Mouse (Mus musculus): ENCODE measurements around the gene Clmn. TPM values are rescaled to one million over a fixed set of nuclear protein-coding genes. Genes with fewer than 3 reads are reported as not detected.

The Clmn gene
- polyA plus RNA-seq, 1 experiment from 2014 or later, result 5.1 TPM

GRCm38 (mm10) chr12:104901320-104901719, 36.4 kb upstream of the Clmn start:
- Histone ChIP-seq H3K4me3 (ENCODE audit: low read length) (no peak overlapping the region), H3K27me3 (ENCODE audit: insufficient read depth, low read length) (no peaks in the 10 kb centered on the region), H3K27ac (ENCODE audit: low read length) (peak overlapping the region; percentile 25), H3K4me1 (ENCODE audit: insufficient read depth, low read length) (peaks cover 41% of the 10 kb centered on the region), H3K9me3 (ENCODE audit: low read length) (no peaks in the 10 kb centered on the region), H3K4me2 (replicated peaks; ENCODE audit: low read depth, low read length) (no peak overlapping the region), H3K36me3 (ENCODE audit: insufficient read depth, low read length) (no peaks in the 10 kb centered on the region), H3K9ac (replicated peaks; ENCODE audit: low read length) (no peak overlapping the region)
- WGBS, result 39% methylated on average over 8 of the region's 8 CpGs
- no peak for ATAC-seq (ENCODE audit: low FRiP score, low TSS enrichment)

DNA sequence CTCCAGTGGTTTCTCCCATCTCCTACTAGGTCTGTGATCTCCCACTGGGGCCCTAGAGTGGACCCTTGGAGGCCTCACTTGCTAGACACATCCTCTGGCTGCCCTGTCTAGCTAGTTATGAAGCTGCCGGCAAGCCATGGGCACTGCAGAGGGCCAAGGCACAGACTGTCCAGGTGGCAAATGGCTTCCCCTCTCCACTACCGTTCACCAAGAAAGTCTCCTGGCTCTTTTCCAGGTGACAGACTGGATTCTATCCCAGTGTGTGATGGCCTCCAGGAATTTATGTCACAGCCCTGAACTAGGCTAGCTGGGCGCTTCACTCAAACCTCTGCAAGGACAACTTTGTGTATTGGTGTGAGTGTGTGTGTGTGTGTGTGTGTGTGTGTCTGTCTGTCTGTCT, 35.0 kb upstream of the Clmn start:
- Histone ChIP-seq H3K27ac (ENCODE audit: low read length) (no peak overlapping the region), H3K4me1 (ENCODE audit: insufficient read depth, low read length) (peaks cover 41% of the 10 kb centered on the region), H3K4me2 (replicated peaks; ENCODE audit: low read depth, low read length) (no peak overlapping the region), H3K9me3 (ENCODE audit: low read length) (no peaks in the 10 kb centered on the region), H3K4me3 (ENCODE audit: low read length) (no peak overlapping the region), H3K27me3 (ENCODE audit: insufficient read depth, low read length) (no peaks in the 10 kb centered on the region), H3K36me3 (ENCODE audit: insufficient read depth, low read length) (no peaks in the 10 kb centered on the region), H3K9ac (replicated peaks; ENCODE audit: low read length) (no peak overlapping the region)
- ATAC-seq (ENCODE audit: low FRiP score, low TSS enrichment), result no peak
- 58% methylated on average over 3 of the region's 3 CpGs for whole genome bisulfite sequencing

DNA sequence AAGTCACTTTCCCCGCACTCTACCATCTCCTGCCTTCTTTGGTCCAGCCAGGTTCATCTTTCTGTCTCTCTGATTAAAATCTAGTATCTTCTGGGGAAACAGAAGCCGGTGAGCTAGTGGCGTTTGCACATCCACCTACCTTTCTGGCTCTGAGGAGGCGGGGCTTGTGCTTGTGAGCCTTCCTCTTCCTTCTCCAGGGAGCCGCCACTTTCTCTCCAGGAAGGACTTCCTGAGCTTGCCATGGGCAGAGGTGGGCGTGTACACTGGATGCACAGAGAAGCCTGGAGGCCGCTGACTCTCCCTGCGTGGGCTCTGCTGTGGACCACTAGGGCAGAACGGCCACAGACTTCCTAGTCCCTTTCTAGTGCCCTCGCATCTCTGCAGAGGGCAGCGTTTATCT, 34.3 kb upstream of the Clmn start:
- H3K27me3 ChIP-seq (ENCODE audit: insufficient read depth, low read length), result no peaks in the 10 kb centered on the region
- H3K9me3 ChIP-seq (ENCODE audit: low read length), result no peaks in the 10 kb centered on the region
- no peak overlapping the region for H3K9ac ChIP-seq (replicated peaks; ENCODE audit: low read length)
- 49% methylated on average over 11 of the region's 11 CpGs for WGBS
- no peak overlapping the region for H3K4me3 ChIP-seq (ENCODE audit: low read length)
- ATAC-seq (ENCODE audit: low FRiP score, low TSS enrichment), result no peak
- H3K4me1 ChIP-seq (ENCODE audit: insufficient read depth, low read length), result peaks cover 35% of the 10 kb centered on the region
- no peaks in the 10 kb centered on the region for H3K36me3 ChIP-seq (ENCODE audit: insufficient read depth, low read length)
- peak overlapping the region; percentile 32; the same call in 1 of the 2 replicates for H3K27ac ChIP-seq (ENCODE audit: low read length)
- H3K4me2 ChIP-seq (replicated peaks; ENCODE audit: low read depth, low read length), result no peak overlapping the region

DNA sequence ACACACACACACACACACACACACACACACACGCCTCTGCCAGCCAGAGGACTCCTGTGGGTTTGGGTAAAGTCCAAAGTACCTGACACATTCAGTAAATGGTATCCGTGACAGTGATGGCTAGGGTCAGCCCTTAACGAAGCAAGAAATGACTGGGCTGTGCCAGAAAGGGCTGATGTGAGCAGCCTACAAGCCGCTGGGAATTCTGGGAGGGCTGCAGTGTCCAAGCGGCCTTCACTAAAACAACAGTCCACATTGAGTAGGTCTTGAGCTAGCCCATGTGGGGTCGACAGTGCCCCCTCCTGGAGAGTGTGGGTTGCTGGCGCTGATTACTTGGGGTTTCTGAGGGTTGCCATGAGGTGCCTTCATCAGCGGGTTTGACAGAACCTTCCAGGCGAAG, 33.8 kb upstream of the Clmn start:
- WGBS, result 74% methylated on average over 9 of the region's 9 CpGs
- no peak overlapping the region for H3K4me3 ChIP-seq (ENCODE audit: low read length)
- H3K4me2 ChIP-seq (replicated peaks; ENCODE audit: low read depth, low read length), result no peak overlapping the region
- no peaks in the 10 kb centered on the region for H3K27me3 ChIP-seq (ENCODE audit: insufficient read depth, low read length)
- no peaks in the 10 kb centered on the region for H3K9me3 ChIP-seq (ENCODE audit: low read length)
- no peaks in the 10 kb centered on the region for H3K36me3 ChIP-seq (ENCODE audit: insufficient read depth, low read length)
- no peak overlapping the region for H3K9ac ChIP-seq (replicated peaks; ENCODE audit: low read length)
- no peak for ATAC-seq (ENCODE audit: low FRiP score, low TSS enrichment)
- H3K4me1 ChIP-seq (ENCODE audit: insufficient read depth, low read length), result peaks cover 31% of the 10 kb centered on the region
- 0 out of 2 replicates have a peak overlapping the region, but pooled peaks have one; percentile 32 for H3K27ac ChIP-seq (ENCODE audit: low read length)

- H3K9ac ChIP-seq (replicated peaks; ENCODE audit: low read length), result peak overlapping the region; percentile 53
- WGBS, result 45% methylated on average over 8 of the region's 8 CpGs
- H3K9me3 ChIP-seq (ENCODE audit: low read length), result no peaks in the 10 kb centered on the region
- H3K27me3 ChIP-seq (ENCODE audit: insufficient read depth, low read length), result no peaks in the 10 kb centered on the region
- H3K36me3 ChIP-seq (ENCODE audit: insufficient read depth, low read length), result no peaks in the 10 kb centered on the region
- peak; percentile 83 for ATAC-seq (ENCODE audit: low FRiP score, low TSS enrichment)
- H3K27ac ChIP-seq (ENCODE audit: low read length), result peak overlapping the region; percentile 97
- H3K4me1 ChIP-seq (ENCODE audit: insufficient read depth, low read length), result peaks cover 28% of the 10 kb centered on the region
- H3K4me2 ChIP-seq (replicated peaks; ENCODE audit: low read depth, low read length), result no peak overlapping the region
- no peak overlapping the region for H3K4me3 ChIP-seq (ENCODE audit: low read length)
Observed at GRCm38 (mm10) chr12:104897051-104897618, 32.3 kb upstream of the Clmn start.

DNA sequence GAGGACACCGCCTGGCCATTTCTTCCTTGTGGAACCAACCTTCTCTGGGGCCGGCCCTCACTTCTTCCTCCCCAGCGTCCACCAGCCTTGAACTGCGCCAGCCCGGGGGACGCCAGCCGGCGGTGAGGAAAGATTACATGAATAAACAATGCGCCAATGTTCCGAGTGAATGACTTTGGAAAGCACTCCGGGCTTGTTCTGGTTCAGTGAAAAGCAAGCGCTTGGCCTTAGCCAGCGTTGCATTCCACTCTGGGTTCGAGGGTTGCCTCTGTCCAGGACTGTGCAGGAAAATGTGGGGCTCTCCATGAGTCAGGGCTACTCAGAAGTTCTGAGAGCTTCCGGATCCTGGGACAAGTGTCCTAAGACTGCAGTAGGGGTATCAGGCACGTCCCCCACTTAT, 31.8 kb upstream of the Clmn start:
- H3K27me3 ChIP-seq (ENCODE audit: insufficient read depth, low read length), result no peaks in the 10 kb centered on the region
- H3K4me1 ChIP-seq (ENCODE audit: insufficient read depth, low read length), result peaks cover 28% of the 10 kb centered on the region
- ATAC-seq (ENCODE audit: low FRiP score, low TSS enrichment), result peak; percentile 91
- peak overlapping the region; percentile 53 for H3K9ac ChIP-seq (replicated peaks; ENCODE audit: low read length)
- H3K4me3 ChIP-seq (ENCODE audit: low read length), result no peak overlapping the region
- no peaks in the 10 kb centered on the region for H3K36me3 ChIP-seq (ENCODE audit: insufficient read depth, low read length)
- 46% methylated on average over 16 of the region's 16 CpGs for WGBS
- H3K27ac ChIP-seq (ENCODE audit: low read length), result peak overlapping the region; percentile 97
- H3K9me3 ChIP-seq (ENCODE audit: low read length), result no peaks in the 10 kb centered on the region
- no peak overlapping the region for H3K4me2 ChIP-seq (replicated peaks; ENCODE audit: low read depth, low read length)

GRCm38 (mm10) chr12:104892245-104892644, 27.4 kb upstream of the Clmn start:
- WGBS, result 90% methylated on average over 3 of the region's 3 CpGs
- no peak overlapping the region for H3K4me2 ChIP-seq (replicated peaks; ENCODE audit: low read depth, low read length)
- H3K27ac ChIP-seq (ENCODE audit: low read length), result no peak overlapping the region
- no peaks in the 10 kb centered on the region for H3K9me3 ChIP-seq (ENCODE audit: low read length)
- H3K36me3 ChIP-seq (ENCODE audit: insufficient read depth, low read length), result no peaks in the 10 kb centered on the region
- no peak overlapping the region for H3K4me3 ChIP-seq (ENCODE audit: low read length)
- no peak overlapping the region for H3K9ac ChIP-seq (replicated peaks; ENCODE audit: low read length)
- no peak for ATAC-seq (ENCODE audit: low FRiP score, low TSS enrichment)
- H3K27me3 ChIP-seq (ENCODE audit: insufficient read depth, low read length), result no peaks in the 10 kb centered on the region
- H3K4me1 ChIP-seq (ENCODE audit: insufficient read depth, low read length), result peaks cover 8% of the 10 kb centered on the region

DNA sequence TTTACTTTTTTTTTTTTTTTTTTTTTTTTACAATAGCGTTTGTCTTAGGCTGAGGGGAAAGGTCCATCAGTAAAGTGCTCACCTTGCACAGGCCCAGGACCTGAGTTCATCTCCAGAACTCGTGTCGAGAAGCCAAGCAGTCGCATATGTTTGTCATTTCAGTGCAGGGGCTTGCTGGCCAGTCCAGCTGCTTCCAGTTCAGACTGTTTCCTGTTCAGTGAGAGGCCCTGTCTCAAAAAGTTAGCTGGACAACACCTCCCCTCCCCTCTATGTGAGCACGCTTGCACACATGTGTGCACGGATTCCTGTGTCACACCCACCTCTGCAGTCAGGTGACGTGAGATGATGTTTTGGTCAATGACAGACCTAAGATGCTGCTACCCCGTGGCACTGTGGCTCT, 25.2 kb upstream of the Clmn start:
- H3K4me1 ChIP-seq (ENCODE audit: insufficient read depth, low read length), result no peaks in the 10 kb centered on the region
- H3K27me3 ChIP-seq (ENCODE audit: insufficient read depth, low read length), result no peaks in the 10 kb centered on the region
- no peak for ATAC-seq (ENCODE audit: low FRiP score, low TSS enrichment)
- no peak overlapping the region for H3K4me3 ChIP-seq (ENCODE audit: low read length)
- no peak overlapping the region for H3K4me2 ChIP-seq (replicated peaks; ENCODE audit: low read depth, low read length)
- H3K36me3 ChIP-seq (ENCODE audit: insufficient read depth, low read length), result no peaks in the 10 kb centered on the region
- whole genome bisulfite sequencing, result 81% methylated on average over 8 of the region's 8 CpGs
- H3K9me3 ChIP-seq (ENCODE audit: low read length), result no peaks in the 10 kb centered on the region
- H3K9ac ChIP-seq (replicated peaks; ENCODE audit: low read length), result no peak overlapping the region
- H3K27ac ChIP-seq (ENCODE audit: low read length), result no peak overlapping the region

- Histone ChIP-seq H3K36me3 (ENCODE audit: insufficient read depth, low read length) (no peaks in the 10 kb centered on the region), H3K27me3 (ENCODE audit: insufficient read depth, low read length) (no peaks in the 10 kb centered on the region), H3K9ac (replicated peaks; ENCODE audit: low read length) (no peak overlapping the region), H3K4me3 (ENCODE audit: low read length) (no peak overlapping the region), H3K4me2 (replicated peaks; ENCODE audit: low read depth, low read length) (no peak overlapping the region), H3K9me3 (ENCODE audit: low read length) (0 out of 2 replicates have a peak, but pooled peaks cover 3% of the 10 kb centered on the region), H3K27ac (ENCODE audit: low read length) (no peak overlapping the region), H3K4me1 (ENCODE audit: insufficient read depth, low read length) (no peaks in the 10 kb centered on the region)
- 74% methylated on average over 7 of the region's 7 CpGs for WGBS
- no peak for ATAC-seq (ENCODE audit: low FRiP score, low TSS enrichment)
Observed at GRCm38 (mm10) chr12:104886104-104886503, 21.2 kb upstream of the Clmn start.

- Histone ChIP-seq H3K9ac (replicated peaks; ENCODE audit: low read length) (no peak overlapping the region), H3K36me3 (ENCODE audit: insufficient read depth, low read length) (no peaks in the 10 kb centered on the region), H3K27ac (ENCODE audit: low read length) (no peak overlapping the region), H3K9me3 (ENCODE audit: low read length) (0 out of 2 replicates have a peak, but pooled peaks cover 6% of the 10 kb centered on the region), H3K27me3 (ENCODE audit: insufficient read depth, low read length) (no peaks in the 10 kb centered on the region), H3K4me2 (replicated peaks; ENCODE audit: low read depth, low read length) (no peak overlapping the region), H3K4me1 (ENCODE audit: insufficient read depth, low read length) (no peaks in the 10 kb centered on the region), H3K4me3 (ENCODE audit: low read length) (no peak overlapping the region)
- no peak for ATAC-seq (ENCODE audit: low FRiP score, low TSS enrichment)
- 61% methylated on average over 5 of the region's 5 CpGs for WGBS
Observed at GRCm38 (mm10) chr12:104882533-104882932, 17.7 kb upstream of the Clmn start.
